Mouse (Mus musculus) left cerebral cortex, adult 8-10 months (tissue): ENCODE measurements around the gene Vps13c. TPM values are rescaled to one million over a fixed set of nuclear protein-coding genes. Genes with fewer than 3 reads are reported as not detected.
A peak's percentile ranks its signal among the peaks of the same experiment; 100 is the strongest.

Source experiments
- DNase-seq, 2 experiments: peaks; one replicate each; pipeline ENCODE4 v3.0.0; 2022; ENCODE audit warnings: low spot score in 2 of 2
- total RNA-seq, 4 experiments: library from RNA; stranded (reverse); gene quantifications; 2 replicates each; pipeline ENCODE4 v1.2.4; 2022

The Vps13c gene
- total RNA-seq, 4 experiments from 2014 or later, result 70.6 to 84.9 (median 73.6) TPM

DNA sequence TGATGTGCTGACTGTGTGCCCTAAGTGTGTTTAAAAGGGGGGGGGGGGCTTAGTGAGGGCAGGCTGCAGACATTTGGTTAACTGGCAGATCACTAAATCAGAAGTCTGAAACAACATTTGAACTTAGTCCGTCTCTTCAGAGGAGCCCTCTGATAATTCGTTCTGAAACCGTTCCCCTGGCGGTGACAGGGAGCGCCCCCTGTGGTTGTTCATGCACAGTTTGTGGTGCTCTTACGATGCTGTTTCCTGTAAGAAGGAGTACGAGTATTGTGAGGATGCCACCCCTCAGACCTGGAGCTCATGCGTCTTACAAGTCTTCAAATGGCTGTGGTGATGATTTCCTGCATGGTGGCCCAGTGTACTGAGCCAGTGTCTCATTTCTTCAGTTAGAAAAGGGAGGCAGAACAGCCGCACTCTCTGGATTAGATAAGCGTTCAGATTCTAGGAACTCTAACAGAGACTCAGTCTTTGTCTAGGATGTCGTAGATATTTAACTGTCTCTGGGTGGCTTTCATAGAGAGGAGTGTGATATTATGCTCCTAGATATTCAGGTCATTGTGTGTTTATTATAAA, 38.1 kb downstream of the Vps13c start:
- no peak for DNase-seq

GRCm38 (mm10) chr9:67883349-67883984, 43.3 kb downstream of the Vps13c start:
- DNase-seq, result no peak

GRCm38 (mm10) chr9:67884095-67884494, 43.9 kb downstream of the Vps13c start:
- DNase-seq, result no peak

GRCm38 (mm10) chr9:67886981-67887720, 47.0 kb downstream of the Vps13c start:
- DNase-seq, result no peak

DNA sequence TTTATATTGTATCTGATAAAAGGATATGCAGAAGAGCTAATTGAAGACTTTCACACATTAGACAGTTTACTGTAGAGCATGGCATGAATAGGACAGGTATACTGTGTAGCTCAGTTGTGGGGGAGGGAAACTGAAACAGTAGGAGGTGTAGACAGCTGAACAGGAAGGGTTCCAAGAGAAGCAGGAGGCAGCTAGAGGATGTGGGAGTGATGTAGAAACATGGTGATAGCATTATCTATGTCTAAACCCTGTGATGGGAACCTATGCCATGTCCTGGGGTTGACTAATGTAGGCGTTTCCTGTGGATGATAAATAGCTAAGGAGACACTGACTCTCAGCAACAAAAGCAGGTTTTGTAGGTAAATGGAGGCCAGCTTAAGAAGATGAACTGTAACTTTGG, 53.3 kb downstream of the Vps13c start:
- DNase-seq, result peak in 1 of 2 experiments; percentile 38

DNA sequence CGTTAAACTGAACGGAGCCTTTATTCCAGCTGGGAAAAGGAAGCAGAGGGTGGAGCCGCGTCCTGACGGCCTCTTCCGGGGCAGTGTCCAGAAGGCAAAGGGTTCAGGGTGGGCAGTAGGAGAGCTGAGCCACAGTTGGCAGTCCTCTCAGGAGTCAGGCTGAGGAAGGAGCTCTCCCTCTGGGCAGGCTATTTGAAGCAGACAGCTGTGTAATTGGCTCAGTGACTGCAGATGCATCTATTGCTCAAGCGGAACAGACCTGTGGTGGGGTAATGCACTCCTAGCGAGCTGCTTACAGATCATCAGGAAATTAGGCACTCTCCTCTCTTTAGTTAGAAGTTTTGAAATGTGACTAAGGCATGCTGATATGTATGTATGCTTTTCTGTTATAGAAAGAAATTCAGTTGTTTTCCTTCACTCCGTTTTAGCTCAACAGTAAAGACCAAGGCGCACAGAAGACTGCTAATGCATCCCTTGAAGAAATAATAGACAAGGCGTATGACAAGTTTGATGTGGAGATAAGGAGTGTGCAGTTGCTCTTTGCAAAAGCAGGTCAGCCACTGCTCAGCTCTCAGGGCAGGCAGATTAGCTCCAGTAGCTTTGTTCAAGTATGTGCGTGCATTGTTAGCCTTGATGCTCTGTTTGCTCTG, 56.6 kb downstream of the Vps13c start:
- no peak for DNase-seq

GRCm38 (mm10) chr9:67900398-67900797, 60.2 kb downstream of the Vps13c start:
- DNase-seq, result no peak

DNA sequence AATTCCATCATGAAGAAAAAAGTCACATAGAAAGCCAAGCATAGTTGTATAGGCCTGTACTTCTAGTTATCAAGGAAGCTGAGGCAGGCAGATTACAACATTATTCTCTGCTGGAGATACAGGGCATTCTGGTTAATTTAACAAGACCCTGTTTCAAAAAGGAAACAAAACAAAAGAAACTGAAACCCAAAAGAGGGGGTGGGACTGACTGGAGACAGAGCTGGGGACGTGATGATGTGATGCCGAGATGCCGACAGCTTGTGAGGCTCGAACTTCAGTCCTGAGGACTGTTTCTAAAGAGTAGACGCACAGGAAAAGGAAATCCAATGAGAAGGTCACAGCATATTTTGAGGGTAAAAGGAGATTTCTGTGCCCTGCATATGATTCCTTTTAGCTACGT, 64.2 kb downstream of the Vps13c start:
- DNase-seq, result no peak

GRCm38 (mm10) chr9:67905541-67905940, 65.3 kb downstream of the Vps13c start:
- DNase-seq, result no peak

DNA sequence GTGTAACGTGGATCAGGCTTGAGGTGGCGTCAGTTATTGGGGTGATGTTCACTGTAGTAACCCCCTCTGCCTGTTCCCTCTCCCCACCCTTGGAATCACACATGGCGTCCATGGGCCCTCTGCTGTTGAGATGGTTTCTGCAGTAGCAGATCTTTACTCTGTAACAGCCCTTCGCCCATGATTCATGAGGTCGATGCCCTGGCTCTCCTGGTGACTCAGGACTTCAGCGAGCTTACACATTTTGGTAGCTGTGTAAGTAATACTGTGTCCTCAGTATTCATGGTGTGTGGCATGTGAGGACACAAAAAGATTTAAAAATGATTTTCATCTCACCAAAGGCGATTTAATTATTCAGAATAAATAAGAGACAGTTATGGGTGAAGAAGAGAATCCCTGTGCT, 74.5 kb downstream of the Vps13c start:
- no peak for DNase-seq

DNA sequence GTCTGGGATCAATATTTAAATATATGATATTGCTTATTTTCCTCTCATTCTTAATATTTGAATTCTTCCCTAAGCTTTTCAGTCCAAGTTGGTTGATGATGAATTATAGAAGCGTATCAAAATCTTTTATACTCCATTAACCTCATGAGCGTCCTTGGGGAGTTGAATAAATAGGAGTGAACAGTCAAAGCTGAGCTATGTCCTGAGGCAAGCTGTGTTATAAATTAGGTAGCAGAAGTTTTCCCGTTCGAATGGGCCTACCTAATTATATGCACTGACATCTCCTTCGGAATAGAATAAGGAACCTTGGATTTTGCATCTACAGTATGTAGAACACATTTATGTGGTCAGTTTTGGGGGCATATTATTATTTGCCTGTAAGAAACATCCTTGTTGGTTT, 82.2 kb downstream of the Vps13c start:
- DNase-seq, result no peak

- DNase-seq, result no peak
Measured at GRCm38 (mm10) chr9:67930629-67931028, 90.4 kb downstream of the Vps13c start.

- no peak for DNase-seq
Measured at GRCm38 (mm10) chr9:67937286-67937685, 97.1 kb downstream of the Vps13c start.

- DNase-seq, result no peak
Measured at GRCm38 (mm10) chr9:67955466-67956010, 115.3 kb downstream of the Vps13c start.

DNA sequence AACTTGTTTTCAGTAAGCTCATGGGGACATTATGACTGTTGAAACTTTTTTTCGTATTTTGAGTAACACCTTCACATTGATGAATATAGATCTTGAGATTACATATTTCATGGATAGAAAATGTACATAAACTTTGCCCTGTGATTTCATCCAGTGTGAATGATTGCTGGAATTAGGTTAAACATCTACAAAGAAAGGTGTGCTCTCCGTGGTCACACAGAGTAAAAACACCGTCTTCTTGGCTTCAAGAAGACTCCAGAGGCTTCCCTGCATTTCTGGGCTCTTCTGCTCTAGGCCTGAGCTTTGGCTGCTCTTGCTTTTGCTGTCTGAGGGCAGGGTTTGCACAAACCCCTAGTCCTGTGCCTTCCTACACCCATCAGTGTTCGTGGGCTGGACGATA, 121.8 kb downstream of the Vps13c start:
- DNase-seq, result no peak

GRCm38 (mm10) chr9:67965889-67966288, 125.7 kb downstream of the Vps13c start:
- DNase-seq, result no peak

GRCm38 (mm10) chr9:67967011-67967410, 126.8 kb downstream of the Vps13c start:
- no peak for DNase-seq

GRCm38 (mm10) chr9:67973451-67973850, 133.3 kb downstream of the Vps13c start:
- DNase-seq, result no peak

GRCm38 (mm10) chr9:67975491-67975890, 135.3 kb downstream of the Vps13c start:
- no peak for DNase-seq

- no peak for DNase-seq
Measured at GRCm38 (mm10) chr9:68006566-68006965, 166.4 kb downstream of the Vps13c start.

- DNase-seq, result peak; percentile 50 to 75
Measured at GRCm38 (mm10) chr9:68014991-68015396, 174.8 kb downstream of the Vps13c start.
